Mouse (Mus musculus): ENCODE measurements around the gene Josd2. TPM values are rescaled to one million over a fixed set of nuclear protein-coding genes. Genes with fewer than 3 reads are reported as not detected.

Josd2 gene
- 9.7 and 12.3 TPM in 2 replicates for polyA plus RNA-seq (2011; ENCODE audit: insufficient read depth, insufficient read length, low read depth, missing spikeins)

DNA sequence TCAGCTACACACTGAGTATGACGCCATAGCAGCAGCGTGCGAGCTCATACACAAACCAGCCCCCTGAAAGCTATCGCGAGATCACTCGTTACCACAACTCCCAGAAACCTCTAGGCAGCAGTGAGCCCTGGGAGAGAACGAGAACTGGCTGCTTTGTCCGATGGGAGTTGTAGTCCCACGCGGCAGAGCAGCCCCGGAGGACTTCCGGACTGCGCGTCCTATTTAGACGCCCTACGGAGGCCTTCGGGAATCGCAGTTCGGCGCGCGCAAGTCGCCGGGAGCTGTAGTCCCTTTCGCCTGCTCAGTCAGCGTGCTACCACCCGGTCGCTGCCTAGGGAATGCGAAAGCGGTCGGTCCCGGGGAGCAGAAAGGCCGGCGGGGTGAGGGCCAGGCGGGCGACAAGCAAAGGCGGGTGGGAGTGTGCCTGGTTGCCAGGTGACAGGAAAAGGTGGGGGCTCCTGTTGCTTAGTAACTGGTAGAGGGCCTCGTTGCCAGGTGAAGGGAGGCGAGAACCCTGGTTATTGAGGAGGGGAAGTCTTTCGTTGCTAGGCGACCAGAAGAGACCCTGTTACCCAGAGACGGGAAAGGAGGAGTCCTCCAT is at the start of gene Josd2:
Gene Josd2 (plus strand): TSS at position 170 of the 601 bp plus-strand sequence.
- H3K4me3 ChIP-seq (ENCODE audit: low read depth, low read length), result peak within 1 kb of the TSS; percentile 80
- H3K9ac ChIP-seq (ENCODE audit: low read depth, poor library complexity, severe bottlenecking), result peak within 1 kb of the TSS; percentile 46
- TF ChIP-seq CTCF (IDR thresholded peaks at IDR 0.05; ENCODE audit: low read depth, low read length) (no peak), EP300 (IDR thresholded peaks at IDR 0.05; ENCODE audit: insufficient read depth, low read depth, low read length) (no peak), POLR2A (IDR thresholded peaks at IDR 0.05; ENCODE audit: insufficient read depth, low read length) (peak; percentile 11)
- H3K4me1 ChIP-seq (ENCODE audit: control insufficient read depth, insufficient read depth, low read length), result no peaks in the 10 kb centered on the region
- no peaks in the 10 kb centered on the region for H3K36me3 ChIP-seq (ENCODE audit: control insufficient read depth, insufficient read depth, low read length, poor library complexity, severe bottlenecking)
- H3K27me3 ChIP-seq (ENCODE audit: control insufficient read depth, insufficient read depth, low read length, poor library complexity, severe bottlenecking), result no peaks in the 10 kb centered on the region
- H3K9me3 ChIP-seq (replicated peaks; ENCODE audit: control insufficient read depth, insufficient read depth, low read length, poor library complexity, severe bottlenecking), result no peaks in the 10 kb centered on the region
- no peak within 1 kb of the TSS for H3K27ac ChIP-seq (ENCODE audit: insufficient read depth, low read length)

DNA sequence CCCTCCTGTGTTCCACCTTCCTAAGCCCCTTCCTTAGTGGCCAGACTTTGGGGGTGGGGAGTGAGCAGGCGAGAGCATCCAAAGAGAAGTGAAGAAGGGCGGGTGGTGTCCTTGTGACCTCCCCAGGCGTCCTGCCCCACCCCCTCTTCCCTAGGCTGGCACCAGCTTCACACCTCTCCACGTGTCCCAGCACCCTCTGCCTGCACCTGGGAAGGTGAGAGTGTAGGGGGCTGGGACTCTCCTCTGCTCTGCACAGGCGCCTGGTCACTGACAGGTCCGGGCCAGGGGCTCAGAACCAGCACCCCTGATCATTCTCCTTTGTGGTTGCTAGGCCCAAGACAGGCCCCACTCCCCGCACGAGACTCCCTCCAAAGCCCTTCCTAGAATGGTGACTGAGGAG is 40.1 kb upstream of the Josd2 start:
- H3K36me3 ChIP-seq (ENCODE audit: control insufficient read depth, insufficient read depth, low read length, poor library complexity, severe bottlenecking), result no peaks in the 10 kb centered on the region
- H3K27me3 ChIP-seq (ENCODE audit: control insufficient read depth, insufficient read depth, low read length, poor library complexity, severe bottlenecking), result no peaks in the 10 kb centered on the region; the same call in 1 of the 2 replicates
- H3K27ac ChIP-seq (ENCODE audit: insufficient read depth, low read length), result no peak overlapping the region
- H3K4me3 ChIP-seq (ENCODE audit: low read depth, low read length), result peak overlapping the region; percentile 67
- H3K9me3 ChIP-seq (replicated peaks; ENCODE audit: control insufficient read depth, insufficient read depth, low read length, poor library complexity, severe bottlenecking), result no peaks in the 10 kb centered on the region
- H3K4me1 ChIP-seq (ENCODE audit: control insufficient read depth, insufficient read depth, low read length), result no peaks in the 10 kb centered on the region
- H3K9ac ChIP-seq (ENCODE audit: low read depth, poor library complexity, severe bottlenecking), result no peak overlapping the region
- no peak for TF ChIP-seq EP300 (IDR thresholded peaks at IDR 0.05; ENCODE audit: insufficient read depth, low read depth, low read length)
- TF ChIP-seq POLR2A (IDR thresholded peaks at IDR 0.05; ENCODE audit: insufficient read depth, low read length), result no peak
- TF ChIP-seq CTCF (IDR thresholded peaks at IDR 0.05; ENCODE audit: low read depth, low read length), result no peak

DNA sequence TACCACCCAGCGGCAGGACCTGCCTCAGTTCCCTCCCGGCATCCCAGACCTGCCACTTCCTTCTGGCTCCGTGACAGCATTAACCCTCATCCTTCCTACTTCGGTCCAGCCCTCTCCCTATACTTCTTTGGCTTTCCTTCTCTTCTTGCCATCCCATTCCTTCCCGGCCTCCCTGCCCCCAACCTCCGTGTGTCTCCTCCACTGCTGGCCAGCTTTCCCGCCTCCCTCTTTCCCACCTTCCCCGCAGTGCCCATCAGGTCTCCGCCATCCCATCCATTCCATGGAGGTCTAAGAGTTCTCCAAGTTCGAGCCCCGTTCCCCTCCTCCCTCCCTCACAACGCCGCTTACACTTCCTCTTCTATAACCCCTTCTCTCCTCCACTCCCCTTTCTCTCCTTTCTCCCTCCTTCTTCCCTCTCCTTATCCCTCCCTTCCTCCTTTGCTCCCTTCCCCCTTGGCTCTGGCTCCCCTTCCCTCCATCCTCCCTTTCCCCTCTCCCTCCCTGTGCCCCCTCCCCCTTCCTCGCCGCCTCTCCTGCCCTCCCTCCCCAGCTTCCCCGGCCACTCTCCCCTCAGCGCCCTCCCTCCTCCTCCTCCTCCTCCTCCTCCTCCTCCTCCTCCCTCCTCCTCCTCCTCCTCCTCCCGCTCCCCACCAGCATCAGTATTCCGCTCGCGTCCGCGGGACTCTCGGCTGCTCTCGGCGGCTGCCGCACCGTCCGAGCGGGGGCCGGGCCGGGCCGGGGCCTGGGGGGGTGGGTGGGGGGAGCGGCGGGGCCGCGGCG is 39.4 kb upstream of the Josd2 start:
- peak overlapping the region; percentile 67 for H3K4me3 ChIP-seq (ENCODE audit: low read depth, low read length)
- H3K9ac ChIP-seq (ENCODE audit: low read depth, poor library complexity, severe bottlenecking), result peak overlapping the region; percentile 40; the same call in 1 of the 2 replicates
- no peaks in the 10 kb centered on the region for H3K36me3 ChIP-seq (ENCODE audit: control insufficient read depth, insufficient read depth, low read length, poor library complexity, severe bottlenecking)
- TF ChIP-seq EP300 (IDR thresholded peaks at IDR 0.05; ENCODE audit: insufficient read depth, low read depth, low read length) (no peak), POLR2A (IDR thresholded peaks at IDR 0.05; ENCODE audit: insufficient read depth, low read length) (no peak), CTCF (IDR thresholded peaks at IDR 0.05; ENCODE audit: low read depth, low read length) (no peak)
- H3K27me3 ChIP-seq (ENCODE audit: control insufficient read depth, insufficient read depth, low read length, poor library complexity, severe bottlenecking), result no peaks in the 10 kb centered on the region; the same call in 1 of the 2 replicates
- H3K4me1 ChIP-seq (ENCODE audit: control insufficient read depth, insufficient read depth, low read length), result no peaks in the 10 kb centered on the region
- no peak overlapping the region for H3K27ac ChIP-seq (ENCODE audit: insufficient read depth, low read length)
- H3K9me3 ChIP-seq (replicated peaks; ENCODE audit: control insufficient read depth, insufficient read depth, low read length, poor library complexity, severe bottlenecking), result no peaks in the 10 kb centered on the region

DNA sequence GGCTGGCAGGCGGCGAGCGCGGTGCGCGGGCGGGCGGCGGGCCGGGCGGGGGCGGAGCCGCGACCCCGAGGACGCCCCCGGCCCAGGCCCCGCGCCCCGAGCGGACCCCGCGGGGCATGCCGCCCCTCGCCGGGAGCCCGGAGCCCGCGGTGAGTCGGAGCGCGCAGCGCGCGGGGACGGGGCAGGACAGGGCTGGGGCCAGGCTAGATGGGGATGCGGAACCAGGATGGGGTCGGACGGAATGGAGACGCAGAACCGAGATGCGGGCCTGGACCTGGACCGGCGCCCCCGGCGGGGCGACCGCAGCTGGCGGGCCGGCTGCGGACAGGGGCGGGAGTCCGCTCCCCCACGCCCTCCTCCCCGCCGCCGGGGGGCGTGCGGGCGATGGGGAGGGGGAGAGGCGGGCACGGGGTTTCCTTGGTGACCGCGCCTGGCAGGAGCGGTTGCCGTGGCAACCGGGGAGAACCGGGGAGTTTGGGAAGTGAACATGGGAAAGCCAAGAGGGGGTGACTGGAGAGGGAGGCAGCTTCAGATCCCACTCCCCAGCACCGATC is 38.7 kb upstream of the Josd2 start, which contains the start of gene Lrrc4b:
Gene Lrrc4b (plus strand): TSS at position 51 of the 554 bp plus-strand sequence.
- Histone ChIP-seq H3K4me1 (ENCODE audit: control insufficient read depth, insufficient read depth, low read length) (peaks cover 2% of the 10 kb centered on the region), H3K27me3 (ENCODE audit: control insufficient read depth, insufficient read depth, low read length, poor library complexity, severe bottlenecking) (no peaks in the 10 kb centered on the region; the same call in 1 of the 2 replicates), H3K27ac (ENCODE audit: insufficient read depth, low read length) (no peak within 1 kb of the TSS)

DNA sequence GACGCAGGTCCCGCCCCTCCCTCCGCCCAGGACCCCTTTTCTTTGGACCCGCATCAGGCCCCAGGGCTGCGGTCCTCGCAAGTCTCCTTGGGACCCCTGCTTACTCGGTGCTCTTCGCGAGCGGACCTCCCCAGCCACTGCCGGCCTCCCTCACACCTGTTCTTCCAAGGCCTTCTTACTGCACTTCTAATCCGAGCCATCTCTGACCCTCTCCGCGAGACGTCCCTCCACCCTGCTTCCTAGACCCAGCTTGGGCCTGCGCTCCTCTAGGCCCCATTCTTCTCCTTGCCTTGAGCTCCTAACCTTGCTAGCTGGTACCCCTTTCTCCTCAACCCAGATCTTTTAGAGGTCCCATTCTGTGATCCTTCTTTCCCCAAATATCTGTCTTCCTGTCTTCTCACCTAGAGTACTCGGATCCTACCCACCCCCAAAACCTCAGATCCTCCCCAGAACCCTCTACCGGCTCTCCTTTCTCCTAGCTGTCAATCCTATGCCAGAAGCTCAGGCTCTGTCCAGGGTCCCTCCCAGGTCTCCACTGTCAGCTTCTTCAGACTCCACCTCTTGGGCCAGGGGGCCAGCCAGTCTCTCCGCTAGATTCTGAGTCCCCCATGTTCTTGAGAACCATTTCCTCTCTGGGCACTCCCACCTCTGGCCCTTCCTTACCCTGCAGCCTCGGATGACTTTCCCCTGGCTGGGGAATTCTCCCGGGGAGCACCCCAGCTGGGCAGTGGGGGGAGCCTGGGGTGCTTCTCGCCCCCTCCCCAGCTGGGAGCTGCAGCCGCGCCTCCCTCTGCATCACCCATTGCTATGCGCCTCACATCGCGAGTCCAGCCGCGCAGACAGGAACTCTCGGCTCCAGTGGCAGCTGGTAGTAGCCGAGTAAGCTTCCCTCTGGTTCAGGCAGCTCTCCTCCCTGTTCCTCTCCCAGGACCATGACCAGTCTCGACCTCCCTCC is 38.0 kb upstream of the Josd2 start:
- H3K27ac ChIP-seq (ENCODE audit: insufficient read depth, low read length), result no peak overlapping the region
- TF ChIP-seq POLR2A (IDR thresholded peaks at IDR 0.05; ENCODE audit: insufficient read depth, low read length) (no peak), CTCF (IDR thresholded peaks at IDR 0.05; ENCODE audit: low read depth, low read length) (no peak), EP300 (IDR thresholded peaks at IDR 0.05; ENCODE audit: insufficient read depth, low read depth, low read length) (no peak)
- H3K36me3 ChIP-seq (ENCODE audit: control insufficient read depth, insufficient read depth, low read length, poor library complexity, severe bottlenecking), result no peaks in the 10 kb centered on the region
- no peaks in the 10 kb centered on the region; the same call in 1 of the 2 replicates for H3K27me3 ChIP-seq (ENCODE audit: control insufficient read depth, insufficient read depth, low read length, poor library complexity, severe bottlenecking)
- H3K4me1 ChIP-seq (ENCODE audit: control insufficient read depth, insufficient read depth, low read length), result peaks cover 2% of the 10 kb centered on the region
- peak overlapping the region; percentile 42 for H3K4me3 ChIP-seq (ENCODE audit: low read depth, low read length)
- H3K9me3 ChIP-seq (replicated peaks; ENCODE audit: control insufficient read depth, insufficient read depth, low read length, poor library complexity, severe bottlenecking), result no peaks in the 10 kb centered on the region
- H3K9ac ChIP-seq (ENCODE audit: low read depth, poor library complexity, severe bottlenecking), result no peak overlapping the region

More for the DNA sequence above, 38.7 kb upstream of the Josd2 start, which contains the start of gene Lrrc4b:
- TF ChIP-seq EP300 (IDR thresholded peaks at IDR 0.05; ENCODE audit: insufficient read depth, low read depth, low read length) (no peak), POLR2A (IDR thresholded peaks at IDR 0.05; ENCODE audit: insufficient read depth, low read length) (no peak), CTCF (IDR thresholded peaks at IDR 0.05; ENCODE audit: low read depth, low read length) (no peak)
- no peaks in the 10 kb centered on the region for H3K36me3 ChIP-seq (ENCODE audit: control insufficient read depth, insufficient read depth, low read length, poor library complexity, severe bottlenecking)
- H3K9ac ChIP-seq (ENCODE audit: low read depth, poor library complexity, severe bottlenecking), result peak within 1 kb of the TSS; percentile 40; the same call in 1 of the 2 replicates
- H3K4me3 ChIP-seq (ENCODE audit: low read depth, low read length), result peak within 1 kb of the TSS; percentile 67
- no peaks in the 10 kb centered on the region for H3K9me3 ChIP-seq (replicated peaks; ENCODE audit: control insufficient read depth, insufficient read depth, low read length, poor library complexity, severe bottlenecking)
